Mouse (Mus musculus) liver, embryonic 16.5 days (tissue): ENCODE data around the gene Ahcyl2. TPM values are rescaled to one million over a fixed set of nuclear protein-coding genes. Genes with fewer than 3 reads are reported as not detected.

ENCODE experiments used
- ATAC-seq: fragments of 200-750 bp; cut with Nextera tagmentation; 2 replicates; pipeline ENCODE4 v1.8.0; 2017; ENCODE audit warnings: low read depth, mild to moderate bottlenecking, moderate number of reproducible peaks, moderate library complexity
- H3K27ac ChIP-seq: fragments of 300-500 bp; sonication (generic); 2 replicates; pipeline ENCODE4 v1.5.1; 2014; ENCODE audit warnings: mild to moderate bottlenecking, low read length
- H3K27me3 ChIP-seq: fragments of 300-500 bp; sonication (generic); 2 replicates; pipeline ENCODE4 v1.6.1; 2014; ENCODE audit warnings: low read depth, low read length, mixed read lengths; ENCODE audit not compliant: control insufficient read depth, insufficient read depth
- H3K36me3 ChIP-seq: fragments of 300-500 bp; sonication (generic); 2 replicates; pipeline ENCODE4 v1.6.1; 2014; ENCODE audit warnings: mild to moderate bottlenecking; ENCODE audit not compliant: control insufficient read depth, insufficient read depth
- H3K4me1 ChIP-seq: fragments of 300-500 bp; sonication (generic); 2 replicates; pipeline ENCODE4 v1.6.1; 2014; ENCODE audit warnings: low read depth, low read length, mixed read lengths; ENCODE audit not compliant: control insufficient read depth
- H3K4me2 ChIP-seq: fragments of 300-500 bp; sonication (generic); 2 replicates; pipeline ENCODE4 v1.6.1; 2014; ENCODE audit warnings: low read depth, low read length, mixed read lengths
- H3K4me3 ChIP-seq: fragments of 300-500 bp; sonication (generic); 2 replicates; pipeline ENCODE4 v1.5.1; 2014; ENCODE audit warnings: low read depth, mild to moderate bottlenecking, low read length
- H3K9ac ChIP-seq: fragments of 300-500 bp; sonication (generic); 2 replicates; pipeline ENCODE4 v1.6.1; 2014; ENCODE audit warnings: low read depth, low read length
- H3K9me3 ChIP-seq: fragments of 300-500 bp; sonication (generic); replicated peaks from 2 replicates; pipeline ENCODE4 v1.6.1; 2016; ENCODE audit warnings: low read length; ENCODE audit not compliant: control insufficient read depth
- WGBS: fragments of 180-500 bp; shearing (Covaris S2); extraction: QIAGEN DNeasy Blood & Tissue Kit; methylation state at CpG from one replicate; pipeline ENCODE4 v1.1.7; 2014; ENCODE audit not compliant: insufficient replicate concordance; 5-methylcytosine and 5-hydroxymethylcytosine counted together
- polyA plus RNA-seq: library from polyadenylated mRNA; unstranded; fragments of >200 nt; fragmentation: Nextera tagmentation; extraction: Ambion mirVana; gene quantifications from 2 replicates; pipeline ENCODE4 v1.2.1, GENCODE M21; 2015

Ahcyl2 gene
- polyA plus RNA-seq, 1 experiment from 2014 or later, result 4.4 TPM

GRCm38 (mm10) chr6:29793520-29793919, 25.7 kb downstream of the Ahcyl2 start:
- Histone ChIP-seq H3K4me3 (no peak overlapping the region), H3K4me1 (no peaks in the 10 kb centered on the region), H3K4me2 (no peak overlapping the region), H3K27ac (no peak overlapping the region), H3K36me3 (no peaks in the 10 kb centered on the region), H3K9me3 (no peaks in the 10 kb centered on the region), H3K9ac (no peak overlapping the region), H3K27me3 (no peaks in the 10 kb centered on the region)
- ATAC-seq, result no peak
- 68% methylated on average over 1 of the region's 1 CpGs for WGBS

GRCm38 (mm10) chr6:29794582-29794981, 26.8 kb downstream of the Ahcyl2 start:
- no peaks in the 10 kb centered on the region for H3K9me3 ChIP-seq

GRCm38 (mm10) chr6:29802979-29803378, 35.2 kb downstream of the Ahcyl2 start:
- H3K27me3 ChIP-seq, result no peaks in the 10 kb centered on the region
- 72% methylated on average over 1 of the region's 1 CpGs for WGBS
- no peak overlapping the region for H3K4me3 ChIP-seq
- H3K27ac ChIP-seq, result no peak overlapping the region
- no peaks in the 10 kb centered on the region for H3K36me3 ChIP-seq
- no peak for ATAC-seq
- H3K4me2 ChIP-seq, result no peak overlapping the region
- H3K4me1 ChIP-seq, result no peaks in the 10 kb centered on the region; the same call in 1 of the 2 replicates
- no peaks in the 10 kb centered on the region for H3K9me3 ChIP-seq
- no peak overlapping the region for H3K9ac ChIP-seq

More at GRCm38 (mm10) chr6:29794582-29794981, 26.8 kb downstream of the Ahcyl2 start:
- H3K27ac ChIP-seq, result no peak overlapping the region
- no peak for ATAC-seq
- H3K9ac ChIP-seq, result no peak overlapping the region
- 49% methylated on average over 6 of the region's 6 CpGs for WGBS
- no peak overlapping the region for H3K4me2 ChIP-seq
- H3K4me1 ChIP-seq, result no peaks in the 10 kb centered on the region
- H3K27me3 ChIP-seq, result no peaks in the 10 kb centered on the region
- no peaks in the 10 kb centered on the region for H3K36me3 ChIP-seq
- no peak overlapping the region for H3K4me3 ChIP-seq

- Histone ChIP-seq H3K27ac (no peak overlapping the region), H3K4me1 (no peaks in the 10 kb centered on the region; the same call in 1 of the 2 replicates), H3K4me2 (no peak overlapping the region), H3K4me3 (no peak overlapping the region), H3K36me3 (no peaks in the 10 kb centered on the region), H3K9me3 (no peaks in the 10 kb centered on the region), H3K27me3 (no peaks in the 10 kb centered on the region), H3K9ac (no peak overlapping the region)
- ATAC-seq, result no peak
- 55% methylated on average over 3 of the region's 3 CpGs for WGBS
Observed at GRCm38 (mm10) chr6:29804006-29804405, 36.2 kb downstream of the Ahcyl2 start.

GRCm38 (mm10) chr6:29805381-29805780, 37.6 kb downstream of the Ahcyl2 start:
- Histone ChIP-seq H3K9ac (no peak overlapping the region), H3K27ac (no peak overlapping the region), H3K36me3 (no peaks in the 10 kb centered on the region), H3K9me3 (no peaks in the 10 kb centered on the region), H3K4me1 (no peaks in the 10 kb centered on the region; the same call in 1 of the 2 replicates), H3K27me3 (no peaks in the 10 kb centered on the region), H3K4me3 (no peak overlapping the region), H3K4me2 (no peak overlapping the region)
- no peak for ATAC-seq
- 81% methylated on average over 2 of the region's 2 CpGs for WGBS

- no peak overlapping the region for H3K4me3 ChIP-seq
- H3K9me3 ChIP-seq, result no peaks in the 10 kb centered on the region
- no peaks in the 10 kb centered on the region for H3K4me1 ChIP-seq
- 40% methylated on average over 2 of the region's 2 CpGs for WGBS
- no peak for ATAC-seq
- H3K4me2 ChIP-seq, result no peak overlapping the region
- no peaks in the 10 kb centered on the region for H3K27me3 ChIP-seq
- no peak overlapping the region for H3K9ac ChIP-seq
- no peak overlapping the region for H3K27ac ChIP-seq
- H3K36me3 ChIP-seq, result no peaks in the 10 kb centered on the region
Observed at GRCm38 (mm10) chr6:29812076-29812475, 44.3 kb downstream of the Ahcyl2 start.

- Histone ChIP-seq H3K9ac (no peak overlapping the region), H3K4me1 (no peaks in the 10 kb centered on the region), H3K4me2 (no peak overlapping the region), H3K36me3 (no peaks in the 10 kb centered on the region), H3K27ac (no peak overlapping the region), H3K4me3 (no peak overlapping the region), H3K27me3 (no peaks in the 10 kb centered on the region), H3K9me3 (no peaks in the 10 kb centered on the region)
- ATAC-seq, result no peak
- WGBS, result 51% methylated on average over 1 of the region's 1 CpGs
Observed at GRCm38 (mm10) chr6:29812651-29813050, 44.8 kb downstream of the Ahcyl2 start.

- ATAC-seq, result no peak
- Histone ChIP-seq H3K27me3 (no peaks in the 10 kb centered on the region), H3K4me1 (no peaks in the 10 kb centered on the region), H3K4me3 (no peak overlapping the region), H3K4me2 (no peak overlapping the region), H3K27ac (no peak overlapping the region), H3K9ac (no peak overlapping the region), H3K9me3 (no peaks in the 10 kb centered on the region), H3K36me3 (no peaks in the 10 kb centered on the region)
- 40% methylated on average over 2 of the region's 2 CpGs for WGBS
Observed at GRCm38 (mm10) chr6:29814616-29815015, 46.8 kb downstream of the Ahcyl2 start.

GRCm38 (mm10) chr6:29815060-29815459, 47.2 kb downstream of the Ahcyl2 start:
- Histone ChIP-seq H3K4me2 (no peak overlapping the region), H3K4me3 (no peak overlapping the region), H3K9me3 (no peaks in the 10 kb centered on the region), H3K27me3 (no peaks in the 10 kb centered on the region), H3K9ac (no peak overlapping the region), H3K27ac (no peak overlapping the region), H3K4me1 (no peaks in the 10 kb centered on the region), H3K36me3 (no peaks in the 10 kb centered on the region)
- no peak for ATAC-seq
- 76% methylated on average over 3 of the region's 3 CpGs for WGBS
